Mouse (Mus musculus) kidney, postnatal 25 days (tissue): ENCODE measurements at regions not wholly inside any gene's neighbourhood (a gene's known extent, or its start where the extent isn't known, plus 50 kb on each side); places are given as distances from the start of the nearest gene placed in this dataset.
"Not testable (repeated sequence)": the region's sequence is repeated elsewhere in the genome, so short reads cannot be mapped to it uniquely, and the experiment has no call there.

ENCODE experiments used
- DNase-seq, 2 experiments: peaks; one replicate each; pipeline ENCODE4 v3.0.0; 2021; ENCODE audit warnings: mixed read lengths in 2 of 2

DNA sequence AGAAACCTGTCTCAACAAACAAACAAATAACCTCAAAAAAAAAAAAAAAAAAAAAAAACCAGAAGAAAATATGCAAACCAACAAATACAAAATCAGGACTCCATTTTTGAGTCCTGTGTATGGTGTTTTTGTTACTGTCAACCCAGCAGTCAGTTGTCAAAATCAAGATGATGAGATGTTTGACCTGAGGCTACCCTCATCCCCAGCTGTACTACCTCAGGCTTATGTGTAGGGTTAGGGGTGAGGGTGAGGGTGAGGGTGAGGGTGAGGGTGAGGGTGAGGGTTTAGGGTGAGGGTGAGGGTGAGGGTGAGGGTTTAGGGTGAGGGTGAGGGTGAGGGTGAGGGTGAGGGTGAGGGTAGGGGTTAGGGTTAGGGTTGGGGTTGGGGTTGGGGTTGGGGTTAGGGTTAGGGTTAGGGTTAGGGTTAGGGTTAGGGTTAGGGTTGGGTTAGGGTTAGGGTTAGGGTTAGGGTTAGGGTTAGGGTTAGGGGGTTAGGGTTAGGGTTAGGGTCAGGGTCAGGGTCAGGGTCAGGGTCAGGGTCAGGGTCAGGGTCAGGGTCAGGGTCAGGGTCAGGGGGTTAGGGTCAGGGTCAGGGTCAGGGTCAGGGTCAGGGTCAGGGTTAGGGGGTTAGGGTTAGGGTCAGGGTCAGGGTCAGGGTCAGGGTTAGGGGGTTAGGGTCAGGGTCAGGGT lies 97.0 kb upstream of the Vmn2r87 start:
- DNase-seq, result peak; percentile 12 to 62

DNA sequence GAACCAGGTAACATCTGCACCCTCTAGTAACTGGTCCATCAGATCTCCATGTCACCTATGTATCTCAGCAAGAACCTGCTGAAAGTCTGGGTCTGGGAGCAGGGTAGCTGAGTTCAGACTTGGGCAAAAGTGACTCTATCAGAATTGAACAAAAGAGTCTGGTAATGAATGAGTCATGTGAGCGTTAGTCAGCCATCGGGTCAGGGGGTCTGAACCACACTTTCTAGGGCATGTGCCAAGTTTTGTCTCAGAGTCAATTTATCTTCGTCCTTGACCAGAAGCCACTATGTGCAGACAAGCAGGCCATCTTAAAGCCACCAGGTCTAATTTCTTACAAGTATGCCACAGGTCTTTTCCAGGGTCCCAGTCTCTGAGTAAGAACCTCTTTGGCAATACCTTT lies 69.2 kb upstream of the Vmn2r87 start:
- not testable (repeated sequence) for DNase-seq

DNA sequence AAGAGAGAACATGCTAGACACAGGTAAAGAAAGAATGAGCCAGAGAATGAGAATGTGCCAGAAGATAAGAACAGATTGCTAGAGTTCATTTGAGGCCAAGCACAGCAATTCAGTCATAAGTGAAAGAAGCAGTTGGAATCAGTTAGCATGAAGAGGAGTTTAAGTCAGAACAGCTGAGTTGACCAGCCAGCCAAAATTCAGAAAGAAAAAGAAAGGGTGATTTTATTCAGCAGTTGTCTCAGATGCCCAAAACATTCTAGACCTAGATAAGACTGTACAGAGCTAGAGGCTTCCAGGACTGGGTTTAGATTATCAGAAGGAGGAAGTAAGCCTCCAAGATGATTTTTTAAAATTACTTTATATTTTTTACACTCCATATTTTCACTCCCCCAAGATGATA lies 51.4 kb upstream of the Vmn2r87 start:
- no peak for DNase-seq
